Mouse (Mus musculus): Measurements from ENCODE around the gene Zfp362.
A peak's percentile ranks its signal among the peaks of the same experiment; 100 is the strongest.

Gene Zfp362

DNA sequence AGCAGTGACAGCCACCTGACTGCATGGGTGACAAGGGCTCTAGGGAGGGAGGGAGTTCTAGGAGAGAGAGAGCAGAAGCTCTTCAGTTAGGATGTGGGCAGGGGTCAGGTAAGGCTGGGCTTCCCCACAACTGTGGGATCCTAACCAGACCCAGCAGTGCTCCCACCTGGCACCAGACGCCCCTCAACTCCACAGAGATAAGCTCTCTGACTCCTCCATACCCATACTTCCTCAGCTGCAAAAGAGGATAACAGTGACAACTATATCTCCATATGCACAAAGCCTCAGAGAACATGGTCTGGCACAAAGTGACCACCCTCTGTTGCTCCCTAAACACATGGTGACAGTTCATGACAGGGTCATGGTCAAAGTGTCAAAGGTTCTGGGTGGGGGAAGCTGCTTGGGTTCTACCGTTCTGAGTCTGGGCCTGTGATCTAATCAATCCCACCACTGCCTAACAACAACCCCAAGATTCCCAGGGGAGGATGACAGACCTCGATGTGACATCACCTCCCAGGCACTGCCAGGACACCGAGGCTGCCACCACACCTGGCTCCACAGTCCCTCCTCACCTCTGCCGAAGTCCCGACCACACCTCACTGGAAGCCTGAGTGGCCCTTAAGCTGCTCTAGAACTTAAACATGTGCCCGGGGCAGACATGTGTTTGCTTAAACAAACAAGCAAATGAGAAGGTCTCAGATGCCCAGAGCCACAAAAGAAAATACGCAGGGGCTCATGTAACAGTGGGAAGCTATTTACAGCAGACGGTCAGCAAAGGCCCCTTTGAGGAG, 4.0 kb downstream of the Zfp362 start:
- no peak for DNase-seq

DNA sequence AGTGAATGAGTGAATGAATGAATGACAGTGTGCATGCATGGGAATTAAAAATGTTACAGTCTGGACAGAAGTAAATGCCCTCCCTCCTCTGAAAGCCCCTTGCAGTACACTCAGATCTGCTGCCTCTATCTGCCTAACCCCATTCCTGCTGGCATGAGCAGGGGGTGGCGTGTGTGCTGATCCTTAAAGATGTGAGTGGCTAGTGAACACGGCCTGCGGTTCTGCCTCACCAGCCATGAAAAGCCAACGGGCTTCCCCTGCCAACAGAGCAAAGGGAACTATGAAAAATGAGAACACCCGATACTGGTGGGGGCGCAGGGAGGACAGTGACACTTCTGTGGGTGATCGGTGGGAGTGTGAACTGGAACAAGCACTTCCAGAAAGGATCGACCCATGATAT, 9.1 kb downstream of the Zfp362 start:
- no peak for DNase-seq

DNA sequence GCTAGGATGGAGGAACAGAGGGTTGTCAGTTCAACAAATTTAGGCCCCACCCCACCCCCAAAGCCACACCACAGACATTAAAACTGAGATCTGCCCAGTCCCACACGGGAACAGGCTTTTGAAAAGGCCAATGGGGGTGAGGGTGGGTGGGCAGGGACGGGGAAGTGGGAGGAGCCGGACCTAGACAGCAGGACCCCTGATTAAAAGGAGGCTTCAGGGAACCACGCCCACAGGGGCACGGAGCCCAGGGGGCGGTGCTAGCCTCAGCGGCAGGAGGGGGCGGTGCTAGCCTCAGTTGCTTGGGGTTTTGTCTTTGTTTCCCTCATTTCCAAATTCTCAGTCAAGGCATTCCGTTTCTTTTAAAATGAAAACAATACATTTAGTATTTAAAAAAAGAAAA, 10.2 kb downstream of the Zfp362 start:
- DNase-seq: peak; percentile 67 to 73

DNA sequence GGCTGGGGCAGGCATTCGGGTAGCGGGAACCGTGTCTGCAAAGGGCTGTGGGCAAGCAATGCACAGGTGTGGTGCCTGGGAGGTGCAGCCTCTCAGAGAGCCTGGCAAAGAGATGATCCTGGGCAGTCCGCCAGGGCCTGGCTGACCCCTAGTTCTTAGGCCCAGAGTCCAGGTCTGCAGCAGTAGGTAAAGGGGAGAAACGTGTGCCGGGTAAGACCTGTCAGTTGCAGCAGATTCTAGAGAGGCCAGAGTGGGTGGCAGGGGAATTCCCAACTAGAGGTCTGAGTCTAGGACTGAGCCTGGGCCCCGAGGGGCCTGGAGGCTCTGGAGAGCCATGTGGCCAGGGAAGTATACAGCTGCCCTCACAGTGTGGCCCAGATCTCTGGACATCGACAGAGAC, 11.6 kb downstream of the Zfp362 start:
- DNase-seq: peak; percentile 68 to 77

DNA sequence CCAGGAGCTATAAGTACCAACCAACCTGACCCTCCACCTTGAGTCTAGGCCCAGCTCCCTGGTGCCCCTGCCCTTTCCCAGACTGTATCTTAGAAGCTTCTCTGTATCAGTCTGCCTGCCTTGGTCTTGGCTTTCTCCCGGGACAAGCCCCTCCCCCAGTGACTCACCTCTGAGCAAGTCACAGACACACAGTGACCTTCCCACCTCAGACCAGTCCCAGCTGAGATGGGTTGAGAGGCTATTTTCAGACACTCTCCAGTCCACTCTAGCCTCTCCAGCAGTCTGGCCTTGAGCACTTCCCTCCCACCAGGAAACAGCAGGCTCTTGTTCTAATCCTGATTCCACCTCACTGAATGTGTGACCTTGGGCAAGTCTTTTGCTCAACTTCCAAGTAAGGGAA, 12.1 kb downstream of the Zfp362 start:
- DNase-seq: no peak

DNA sequence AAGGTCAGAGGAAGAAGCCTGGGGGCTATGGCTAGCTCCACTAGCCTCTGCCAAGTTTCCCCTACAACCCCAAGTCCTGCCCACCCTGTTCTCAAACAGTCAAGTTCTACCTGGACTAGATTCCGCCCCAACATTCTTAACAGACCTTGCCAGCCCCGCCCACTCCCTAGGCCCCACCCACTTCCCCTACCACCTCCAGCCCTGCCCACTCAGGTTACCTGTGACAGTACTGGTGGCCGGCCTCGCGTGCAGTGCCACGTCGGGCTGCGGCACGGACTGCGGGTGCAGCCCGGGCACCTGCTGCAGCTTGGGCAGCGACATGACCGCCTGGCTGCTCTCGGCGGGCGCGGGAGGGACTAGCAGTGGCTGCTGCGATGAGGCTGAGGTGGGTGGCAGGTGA, 16.2 kb downstream of the Zfp362 start:
- DNase-seq: no peak

DNA sequence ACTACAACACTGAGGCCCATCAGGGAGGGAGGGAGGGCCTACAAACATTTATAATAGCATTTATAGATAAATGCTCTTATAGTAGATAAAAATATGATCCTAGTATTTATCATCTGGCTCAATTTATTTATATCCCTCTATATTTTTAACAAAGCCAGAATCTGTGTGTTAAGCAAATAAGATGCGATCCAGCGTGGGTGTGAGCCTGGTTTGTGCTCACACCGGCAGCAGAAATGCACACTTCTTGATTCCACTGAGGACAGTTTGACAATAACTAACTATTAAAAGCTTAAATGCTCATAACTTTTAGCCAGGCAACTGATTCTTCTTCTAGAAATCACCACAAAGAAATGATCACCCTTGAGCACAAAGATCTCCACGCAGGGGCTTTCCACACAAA, 17.7 kb downstream of the Zfp362 start:
- DNase-seq: no peak

DNA sequence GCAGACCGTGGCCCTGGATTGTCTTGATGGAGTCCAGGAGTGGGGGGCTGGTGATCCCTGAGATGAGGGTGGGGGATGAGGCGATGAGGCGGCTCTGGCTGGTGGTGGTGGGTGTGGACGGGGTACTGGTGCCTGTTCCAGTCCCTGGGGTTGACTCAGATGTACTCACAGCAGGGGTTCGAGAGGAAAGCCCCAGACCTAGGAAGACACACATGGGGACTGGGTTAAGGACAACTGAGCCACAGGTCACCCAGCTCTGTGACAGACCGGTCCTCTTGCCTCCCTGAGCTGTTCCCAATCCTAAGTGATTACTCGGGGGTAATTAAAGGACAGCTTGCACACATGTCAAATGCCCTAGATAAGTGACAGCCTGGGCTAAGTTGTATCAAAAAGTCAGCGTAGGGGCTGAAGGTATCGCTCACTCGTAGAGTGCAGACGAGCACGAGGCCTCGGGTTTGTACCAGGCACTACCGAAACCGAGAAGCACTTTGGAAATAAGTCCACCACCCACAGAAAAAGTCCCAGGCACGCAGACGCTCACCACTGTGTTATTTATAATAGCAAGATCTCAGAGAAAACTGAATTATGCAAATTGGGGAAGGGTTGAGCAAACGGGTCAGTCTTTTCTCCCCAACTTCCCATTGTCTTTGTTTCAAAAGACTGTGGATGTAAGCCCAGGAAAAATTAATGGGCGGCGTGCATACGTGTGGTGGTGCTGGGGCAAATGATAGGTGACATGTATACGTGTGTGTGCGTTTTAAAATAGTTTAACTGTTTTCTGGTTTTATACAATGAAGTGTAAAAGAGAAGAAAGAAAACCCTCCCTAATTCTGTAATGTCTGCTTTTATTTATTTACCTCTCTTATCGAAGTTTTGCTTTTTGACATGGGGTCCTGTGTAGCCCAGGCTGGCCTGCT, 18.6 kb downstream of the Zfp362 start:
- peak in 1 of 2 experiments; percentile 11 for DNase-seq

DNA sequence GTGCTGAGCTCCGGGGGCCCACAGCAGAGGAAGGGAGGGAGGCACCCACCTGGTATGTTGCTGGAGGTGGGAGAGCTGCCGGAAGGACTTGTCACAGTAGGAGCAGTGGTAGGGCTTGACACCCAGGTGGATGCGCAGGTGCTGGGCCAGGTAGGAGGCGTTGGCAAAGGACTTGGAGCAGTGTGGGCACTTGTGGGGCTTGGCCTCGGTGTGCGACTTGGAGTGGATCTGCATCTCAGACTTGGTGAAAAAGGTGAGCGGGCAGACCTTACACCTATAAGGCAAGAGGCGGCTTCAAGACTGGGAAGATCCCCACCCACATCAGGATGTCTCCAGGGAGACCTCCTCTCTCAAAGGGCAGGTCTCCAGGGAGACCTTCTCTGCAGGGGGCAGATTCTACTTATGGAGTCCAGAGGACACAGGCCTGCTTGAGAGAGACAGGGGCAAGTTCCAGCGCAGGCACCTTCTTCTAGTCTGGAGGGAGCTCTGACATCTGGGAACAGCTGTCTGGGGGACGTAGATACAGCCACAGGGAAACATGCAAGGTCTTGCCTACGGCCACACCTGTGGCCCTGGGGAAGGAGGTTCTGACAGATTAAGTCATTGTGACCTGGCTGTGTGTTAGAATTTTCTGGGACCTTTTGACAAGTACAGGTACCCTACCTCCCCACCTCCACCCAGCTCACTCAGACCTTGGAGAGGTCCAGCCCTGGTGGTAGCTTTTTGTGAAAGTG, 19.8 kb downstream of the Zfp362 start:
- no peak for DNase-seq

DNA sequence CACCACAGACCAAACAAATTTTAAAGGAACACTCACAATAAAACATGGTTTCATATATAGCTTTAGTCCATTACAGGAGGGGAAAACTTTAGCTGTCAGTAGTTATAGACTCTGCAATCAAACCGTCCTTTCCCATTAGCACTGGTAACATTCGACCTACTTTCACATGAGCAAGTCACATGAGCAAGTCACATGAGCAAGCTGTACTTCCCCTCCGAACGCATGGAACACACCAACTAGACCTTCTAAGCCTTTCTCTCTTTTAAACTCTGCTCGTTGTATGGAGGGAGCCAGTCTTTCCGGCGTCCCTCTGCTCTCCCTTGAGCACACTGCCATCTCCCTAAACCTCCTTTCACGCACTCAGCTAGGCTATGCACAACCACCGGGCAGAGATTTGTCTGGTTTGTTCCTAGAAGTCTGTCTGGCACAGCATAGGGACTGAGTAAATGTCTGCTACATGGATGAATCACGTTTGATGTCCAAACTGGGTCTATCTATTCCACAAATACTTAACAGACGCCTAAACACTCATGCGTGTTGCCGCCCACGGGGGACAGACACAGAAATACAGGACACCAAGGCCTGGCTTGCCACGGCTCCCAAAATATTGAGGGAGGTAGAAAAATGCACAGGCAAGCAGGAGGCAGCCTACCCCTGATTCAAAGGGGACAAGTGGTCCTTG, 20.8 kb downstream of the Zfp362 start:
- no peak for DNase-seq

DNA sequence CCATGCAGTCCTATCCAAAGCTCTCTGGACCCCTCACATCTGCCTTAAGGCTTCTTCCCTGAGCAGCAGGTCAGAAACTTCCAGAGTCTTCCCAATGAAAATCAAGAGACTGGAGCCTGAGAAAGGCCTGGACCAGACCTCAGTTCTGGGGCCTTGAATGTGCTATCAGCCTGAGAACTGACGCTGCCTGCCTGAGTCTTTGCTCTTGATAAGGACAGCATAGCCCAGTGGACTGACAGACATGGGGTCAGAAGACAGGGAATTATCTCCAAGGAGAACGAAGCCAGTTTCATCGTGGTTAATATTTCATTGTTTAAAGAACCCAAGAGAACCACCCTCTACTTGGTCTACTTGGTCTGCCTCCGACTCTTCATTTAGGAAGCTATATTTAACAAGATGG, 23.2 kb downstream of the Zfp362 start:
- DNase-seq: no peak

DNA sequence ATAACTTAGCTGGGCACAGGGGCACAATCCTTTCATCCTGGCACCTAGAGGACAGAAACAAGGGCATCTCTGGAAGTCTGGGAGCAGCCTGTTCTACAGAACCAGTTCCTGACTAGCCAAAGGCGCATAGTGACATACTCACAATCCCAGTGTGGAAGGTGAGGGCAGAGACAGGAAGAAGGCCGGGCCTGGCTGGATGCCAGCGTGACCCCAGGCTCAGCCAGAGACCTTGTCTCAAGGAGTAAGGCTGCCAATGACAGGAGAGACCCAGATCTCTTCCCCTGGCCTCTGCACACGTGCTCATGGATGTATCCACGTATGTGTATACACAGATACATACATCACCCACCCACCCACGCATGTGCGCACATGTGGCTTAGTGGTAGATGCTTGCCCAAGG, 23.8 kb downstream of the Zfp362 start:
- no peak for DNase-seq

DNA sequence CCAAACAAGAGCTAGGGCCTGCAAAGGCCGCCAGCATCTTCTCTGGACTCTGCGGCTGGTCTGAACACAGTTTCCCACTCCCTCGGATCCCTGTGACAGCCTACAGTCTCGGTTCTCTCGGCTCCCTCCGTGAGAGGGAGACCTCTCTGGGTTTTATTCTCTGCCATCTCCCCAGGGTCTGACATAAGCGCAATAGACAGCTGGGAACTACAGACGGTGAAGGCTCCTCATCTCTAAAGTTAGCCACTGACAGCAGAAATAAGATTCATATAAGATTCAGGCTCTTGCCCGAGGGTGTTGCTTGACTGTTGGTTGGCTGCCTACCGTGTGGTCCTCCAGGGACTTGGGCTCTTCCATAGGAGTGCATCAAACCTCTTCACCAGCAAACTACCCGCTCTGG, 28.3 kb downstream of the Zfp362 start:
- no peak for DNase-seq

DNA sequence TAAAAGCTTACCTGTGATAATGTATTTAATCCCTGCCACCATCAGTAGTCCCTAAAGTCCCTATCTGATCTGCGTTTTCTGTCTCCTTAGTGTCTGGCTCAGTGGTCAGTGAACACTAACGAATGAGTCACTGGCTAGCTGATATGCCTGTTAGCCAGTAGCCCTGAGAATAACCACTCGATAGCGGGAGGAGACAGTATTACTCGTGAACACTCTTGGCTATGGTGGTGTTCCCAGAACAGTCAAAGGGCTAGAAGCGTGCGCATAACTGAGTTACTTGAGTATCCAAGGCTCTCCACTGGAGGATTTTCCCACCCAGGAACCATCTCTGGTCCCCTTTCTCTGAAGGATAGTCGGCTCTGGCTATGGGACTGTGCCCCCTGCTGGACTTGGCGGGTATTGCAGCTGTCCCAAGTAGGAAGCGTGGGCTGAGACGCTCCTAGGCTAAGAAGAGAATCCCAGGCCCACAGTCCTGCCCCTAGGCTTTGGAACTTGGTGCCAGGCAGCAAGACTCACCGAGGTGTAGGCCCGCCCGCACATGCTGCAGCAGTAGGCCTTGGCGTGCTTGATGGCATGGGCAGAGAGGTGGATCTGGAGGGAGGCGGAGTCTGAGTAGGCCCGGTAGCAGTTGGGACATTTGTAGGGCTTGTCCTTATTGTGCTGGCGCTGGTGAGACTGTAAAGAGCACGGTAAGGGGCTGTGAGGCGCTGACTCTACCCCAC, 29.1 kb downstream of the Zfp362 start:
- DNase-seq: peak; percentile 91 to 96

DNA sequence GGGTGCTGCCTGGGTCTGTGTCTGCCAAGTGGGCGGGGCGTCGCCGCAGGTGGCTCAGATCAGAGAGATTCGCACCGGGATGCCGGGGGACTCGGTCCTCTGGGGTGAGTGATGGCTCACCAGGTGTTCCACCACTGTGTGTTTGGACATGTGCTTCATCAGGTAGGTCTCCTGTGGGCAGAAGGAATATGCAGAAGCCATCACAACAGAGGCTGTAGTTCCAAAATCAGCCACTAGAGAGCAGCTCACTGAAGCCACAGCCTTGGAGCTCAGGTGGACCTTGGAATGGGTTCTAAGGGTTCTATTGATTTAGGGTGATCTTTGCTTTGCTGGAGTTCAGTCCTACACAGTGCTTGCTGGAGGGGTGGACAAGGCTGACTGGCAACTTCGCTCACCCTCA, 31.4 kb downstream of the Zfp362 start:
- peak; percentile 80 to 89 for DNase-seq

DNA sequence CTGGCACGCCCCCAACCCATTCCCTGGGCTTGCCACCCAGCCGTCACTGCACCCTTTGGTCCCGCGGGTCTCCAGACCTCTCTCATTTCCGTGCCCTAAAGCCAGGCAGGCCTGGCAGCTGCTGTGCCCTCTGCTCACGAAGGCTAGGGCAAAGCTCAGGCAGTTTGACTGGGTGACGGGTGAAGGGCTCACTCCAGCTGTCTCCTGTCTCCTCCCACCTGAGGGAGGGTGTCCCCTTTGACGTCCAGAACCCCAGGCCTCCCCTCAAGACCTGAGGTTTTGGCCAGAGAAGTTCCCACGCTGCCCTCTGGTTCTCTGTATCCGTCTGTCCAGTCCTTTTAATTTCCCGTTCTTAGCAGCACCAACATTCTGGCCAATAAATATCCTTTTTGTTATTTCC, 32.0 kb downstream of the Zfp362 start:
- DNase-seq: no peak

DNA sequence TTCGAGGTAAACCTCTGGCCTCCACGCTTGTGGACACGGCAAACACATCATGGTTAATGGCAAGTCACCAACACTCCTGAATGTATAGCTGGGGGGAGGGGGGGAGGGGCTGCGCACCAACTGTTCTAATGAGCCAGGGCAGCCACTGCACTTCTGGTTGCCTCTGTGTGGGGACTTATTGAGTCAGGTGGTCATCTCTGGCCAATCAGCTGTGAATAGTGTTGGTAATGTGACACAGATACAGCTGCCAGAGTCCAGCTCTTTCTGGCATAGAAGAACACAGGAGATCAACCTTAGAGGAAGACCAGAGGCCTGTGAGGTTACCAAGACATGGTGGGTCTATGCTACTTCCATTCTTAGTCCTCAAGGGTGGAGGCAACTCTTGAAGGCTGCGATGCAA, 35.1 kb downstream of the Zfp362 start:
- no peak for DNase-seq

DNA sequence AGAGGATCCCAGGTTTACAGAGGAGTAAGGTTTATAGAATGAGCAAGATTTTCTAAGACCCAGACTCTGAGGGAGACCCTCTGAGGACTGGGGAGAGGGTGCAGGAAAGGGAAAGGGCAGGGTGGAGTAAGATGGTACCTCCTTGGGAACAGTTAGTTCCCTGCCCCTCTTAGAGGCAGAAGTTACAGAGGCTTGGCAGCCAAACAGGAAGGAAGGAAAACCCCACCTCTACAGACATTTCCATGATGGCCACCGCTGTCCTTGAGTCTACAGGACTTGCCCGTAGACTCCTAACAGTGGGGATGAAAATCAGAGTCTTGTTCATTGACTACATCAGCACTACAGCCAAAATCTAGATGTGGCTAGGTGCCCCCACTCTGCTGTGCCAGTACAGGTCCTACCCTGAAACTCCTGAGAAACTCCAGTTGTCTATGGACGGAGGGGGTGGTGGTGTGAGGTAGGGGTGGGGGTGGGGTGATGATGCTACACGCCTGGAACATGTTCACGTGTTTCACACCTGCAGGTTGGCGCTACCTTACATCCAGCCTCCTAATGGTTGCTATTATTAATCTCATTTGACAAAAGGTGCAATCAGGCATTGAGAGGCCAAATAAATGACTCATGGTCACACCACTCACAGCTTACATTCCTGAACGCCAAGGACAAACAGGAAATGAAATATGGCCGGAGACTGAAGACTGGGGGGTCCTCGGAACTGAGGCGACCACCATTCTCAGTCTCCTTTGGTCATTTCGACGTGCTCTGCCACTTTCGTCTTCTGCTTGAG, 36.1 kb downstream of the Zfp362 start:
- no peak for DNase-seq

DNA sequence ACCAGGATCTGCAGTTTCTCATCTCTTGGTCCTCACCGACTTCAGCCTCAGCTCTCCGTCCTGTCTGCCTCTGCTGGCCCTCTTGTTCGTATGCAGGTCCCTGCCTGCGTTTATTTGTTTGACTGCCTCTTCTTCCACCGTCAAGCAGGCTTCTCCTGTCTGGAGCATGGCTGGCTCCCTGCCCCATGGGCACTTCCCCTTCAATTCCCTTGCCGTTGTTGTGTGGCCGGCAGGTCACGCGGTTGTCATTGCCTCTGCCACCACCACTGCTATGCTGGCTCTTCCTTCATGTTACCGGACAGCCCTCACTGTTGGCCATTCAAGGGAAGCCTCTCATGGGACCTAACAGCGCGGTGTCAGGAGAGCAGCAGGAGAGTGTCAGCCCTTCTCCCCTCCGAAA, 37.7 kb downstream of the Zfp362 start:
- peak in 1 of 2 experiments; percentile 52 for DNase-seq

DNA sequence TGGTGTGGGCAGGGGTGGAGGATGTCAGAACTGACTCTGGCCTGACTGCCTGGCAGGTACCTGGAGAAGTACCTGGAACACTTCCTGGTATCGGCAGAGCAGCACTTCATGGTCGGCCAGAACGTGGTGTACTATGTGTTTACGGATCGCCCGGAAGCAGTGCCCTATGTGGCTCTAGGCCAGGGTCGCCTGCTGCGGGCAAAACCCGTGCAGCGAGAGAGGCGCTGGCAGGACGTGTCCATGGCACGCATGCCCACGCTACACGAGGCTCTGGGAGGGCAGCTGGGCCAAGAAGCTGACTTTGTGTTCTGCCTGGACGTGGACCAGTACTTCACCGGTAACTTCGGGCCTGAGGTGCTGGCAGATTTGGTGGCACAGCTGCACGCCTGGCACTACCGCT, 38.9 kb downstream of the Zfp362 start:
- DNase-seq: peak; percentile 76 to 78

DNA sequence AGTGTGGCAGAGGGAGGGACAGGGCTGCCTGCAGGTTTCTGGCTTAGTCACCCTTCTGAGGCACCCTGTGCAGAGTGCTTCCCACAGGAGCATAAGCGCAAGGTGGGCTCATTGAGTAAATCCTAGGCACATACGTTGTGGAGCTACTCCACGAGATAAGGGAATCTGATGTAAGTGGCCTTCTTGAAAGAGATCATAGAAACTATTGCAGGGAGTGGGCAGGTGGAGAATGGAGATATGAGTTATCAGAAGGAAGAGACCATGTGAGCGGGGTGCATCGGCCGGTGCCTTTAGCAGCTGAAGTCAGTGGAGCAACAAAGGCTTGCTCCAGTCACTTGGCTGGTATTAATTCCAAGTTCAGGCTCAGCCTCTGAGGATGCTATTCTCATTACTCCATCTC, 45.8 kb downstream of the Zfp362 start:
- no peak for DNase-seq

Data from cerebellum, postnatal 10 days (tissue).